Mouse (Mus musculus) erythroblast, embryonic 14.5 days (primary cell): Measurements from ENCODE around the gene Map4k4.

ENCODE experiments used
- GATA1 ChIP-seq: IDR thresholded peaks from 2 replicates; pipeline ENCODE4 v1.6.1; 2012; ENCODE audit warnings: low read length, inconsistent platforms, mixed read lengths
- TAL1 ChIP-seq: IDR thresholded peaks from 3 replicates; pipeline ENCODE4 v1.6.1; 2012; ENCODE audit warnings: low read length, inconsistent platforms, mixed read lengths

- TF ChIP-seq GATA1 (no peak), TAL1 (no peak)
Measured at GRCm38 (mm10) chr1:39982727-39983487, 82.2 kb downstream of the Map4k4 start.
